Mouse (Mus musculus) ovary, postnatal 14 days (tissue): ENCODE measurements around the gene Tex13c3.
"Not testable (repeated sequence)": the region's sequence is repeated elsewhere in the genome, so short reads cannot be mapped to it uniquely, and the experiment has no call there.

Experiments used
- DNase-seq: peaks from one replicate; pipeline ENCODE4 v3.0.0; 2022; ENCODE audit warnings: low spot score

Tex13c3 gene

DNA sequence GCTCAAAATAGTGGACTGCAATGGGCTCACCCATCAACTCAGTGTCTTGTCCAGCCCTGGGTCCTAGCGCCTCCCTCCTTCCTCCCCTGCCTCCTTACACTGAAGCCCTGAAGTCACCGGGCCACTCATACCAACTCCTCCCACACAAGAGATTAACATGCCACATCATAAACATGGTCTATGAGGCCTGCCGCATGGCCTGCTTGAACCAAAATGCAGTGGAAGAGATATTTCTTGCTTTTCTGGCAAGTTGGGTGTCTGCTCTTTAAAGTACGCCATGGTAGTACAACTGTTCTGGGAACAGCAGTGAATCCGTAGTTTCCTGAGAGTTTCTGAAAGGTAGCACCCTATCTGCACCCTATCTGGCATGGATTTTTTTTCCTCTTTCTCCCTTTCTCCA lies at the start of gene Tex13c3:
Gene Tex13c3 (minus strand): TSS at position 101 of the 400 bp plus-strand sequence.
- DNase-seq = not testable (repeated sequence)

DNA sequence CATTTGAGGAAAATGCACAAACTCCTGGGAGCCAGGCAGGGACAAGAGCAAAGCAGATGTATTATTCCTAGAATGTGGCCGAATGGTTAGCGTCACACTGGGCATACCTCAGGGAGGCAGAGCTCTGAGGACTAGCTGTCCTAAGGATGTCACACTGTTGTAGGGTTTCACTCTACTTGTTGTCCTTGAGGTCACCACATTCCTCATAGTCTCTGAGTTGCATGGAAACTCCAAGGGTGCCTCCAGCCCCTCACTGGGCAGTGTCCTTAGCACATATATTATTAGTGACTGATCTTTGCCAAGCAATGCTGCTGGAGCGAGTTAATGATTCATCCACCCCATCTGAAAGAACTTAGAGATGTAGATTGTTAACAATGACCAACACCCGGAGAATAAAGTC lies 8.6 kb upstream of the Tex13c3 start:
- DNase-seq = no peak
